Mouse (Mus musculus): Measurements from ENCODE around the gene Smad1.
A peak's percentile ranks its signal among the peaks of the same experiment; 100 is the strongest.

Smad1 gene

GRCm38 (mm10) chr8:79354009-79354408 lies 45.3 kb downstream of the Smad1 start:
- no peak for DNase-seq (ENCODE audit: low spot score)

GRCm38 (mm10) chr8:79351916-79352315 lies 47.4 kb downstream of the Smad1 start:
- DNase-seq (ENCODE audit: low spot score) = no peak

GRCm38 (mm10) chr8:79350805-79351204 lies 48.5 kb downstream of the Smad1 start:
- DNase-seq (ENCODE audit: low spot score) = no peak

GRCm38 (mm10) chr8:79350094-79350593 lies 49.2 kb downstream of the Smad1 start:
- DNase-seq (ENCODE audit: low spot score) = no peak

- no peak for DNase-seq (ENCODE audit: low spot score)
Measured at GRCm38 (mm10) chr8:79346414-79346813, 52.9 kb downstream of the Smad1 start.

- no peak for DNase-seq (ENCODE audit: low spot score)
Measured at GRCm38 (mm10) chr8:79345856-79346255, 53.5 kb downstream of the Smad1 start.

GRCm38 (mm10) chr8:79341236-79341635 lies 58.1 kb downstream of the Smad1 start:
- no peak for DNase-seq (ENCODE audit: low spot score)

GRCm38 (mm10) chr8:79339555-79339954 lies 59.8 kb downstream of the Smad1 start:
- DNase-seq (ENCODE audit: low spot score) = no peak

GRCm38 (mm10) chr8:79338619-79339018 lies 60.7 kb downstream of the Smad1 start:
- no peak for DNase-seq (ENCODE audit: low spot score)

- no peak for DNase-seq (ENCODE audit: low spot score)
Measured at GRCm38 (mm10) chr8:79332109-79332900, 67.0 kb downstream of the Smad1 start.

GRCm38 (mm10) chr8:79331571-79331970 lies 67.7 kb downstream of the Smad1 start:
- no peak for DNase-seq (ENCODE audit: low spot score)

GRCm38 (mm10) chr8:79331017-79331416 lies 68.3 kb downstream of the Smad1 start:
- DNase-seq (ENCODE audit: low spot score) = no peak

GRCm38 (mm10) chr8:79329735-79330134 lies 69.6 kb downstream of the Smad1 start:
- no peak for DNase-seq (ENCODE audit: low spot score)

- no peak for DNase-seq (ENCODE audit: low spot score)
Measured at GRCm38 (mm10) chr8:79329182-79329581, 70.1 kb downstream of the Smad1 start.

- DNase-seq (ENCODE audit: low spot score) = no peak
Measured at GRCm38 (mm10) chr8:79325510-79325909, 73.8 kb downstream of the Smad1 start.

- DNase-seq (ENCODE audit: low spot score) = no peak
Measured at GRCm38 (mm10) chr8:79324928-79325327, 74.4 kb downstream of the Smad1 start.

- no peak for DNase-seq (ENCODE audit: low spot score)
Measured at GRCm38 (mm10) chr8:79324036-79324435, 75.3 kb downstream of the Smad1 start.

- no peak for DNase-seq (ENCODE audit: low spot score)
Measured at GRCm38 (mm10) chr8:79323121-79323520, 76.2 kb downstream of the Smad1 start.

- DNase-seq (ENCODE audit: low spot score) = no peak
Measured at GRCm38 (mm10) chr8:79310801-79311200, 88.5 kb downstream of the Smad1 start.

- no peak for DNase-seq (ENCODE audit: low spot score)
Measured at GRCm38 (mm10) chr8:79305941-79306340, 93.4 kb downstream of the Smad1 start.

GRCm38 (mm10) chr8:79301548-79301947 lies 97.8 kb downstream of the Smad1 start:
- no peak for DNase-seq (ENCODE audit: low spot score)

GRCm38 (mm10) chr8:79299704-79300103 lies 99.6 kb downstream of the Smad1 start:
- no peak for DNase-seq (ENCODE audit: low spot score)

- DNase-seq (ENCODE audit: low spot score) = peak; percentile 80
Measured at GRCm38 (mm10) chr8:79297763-79298162, 101.6 kb downstream of the Smad1 start.
